Mouse (Mus musculus): Measurements from ENCODE around the gene Trpd52l3. TPM values are rescaled to one million over a fixed set of nuclear protein-coding genes. Genes with fewer than 3 reads are reported as not detected.
"Not testable (repeated sequence)": the region's sequence is repeated elsewhere in the genome, so short reads cannot be mapped to it uniquely, and the experiment has no call there.

Gene Trpd52l3
- not detected in 2 replicates for polyA plus RNA-seq (2012; rRNA removed)

DNA sequence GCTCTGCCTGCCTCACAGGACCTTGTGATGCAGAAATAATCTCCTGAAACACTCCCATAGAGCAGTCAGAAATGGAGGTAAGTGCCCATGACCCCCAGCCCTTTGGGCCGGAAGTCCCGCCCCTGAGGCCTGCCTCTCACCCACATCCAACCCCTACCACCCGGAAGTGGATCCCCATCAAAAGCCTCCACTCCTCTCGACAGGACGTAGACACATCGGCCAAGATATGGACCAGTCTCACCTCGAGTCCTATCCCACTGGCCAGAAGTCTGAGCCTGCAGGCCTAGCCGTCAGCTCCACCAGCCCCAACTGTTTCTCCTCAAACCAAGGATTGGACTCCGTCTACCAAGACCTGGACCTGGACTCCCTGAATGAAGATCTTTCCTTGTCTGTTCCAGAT is at the start of gene Trpd52l3:
TSS of gene Trpd52l3 (plus strand) at position 170 of the 400 bp plus-strand sequence.
- 93% methylated on average over 9 of the region's 9 CpGs for WGBS
- no peak for DNase-seq (ENCODE audit: low read depth, low spot score)

DNA sequence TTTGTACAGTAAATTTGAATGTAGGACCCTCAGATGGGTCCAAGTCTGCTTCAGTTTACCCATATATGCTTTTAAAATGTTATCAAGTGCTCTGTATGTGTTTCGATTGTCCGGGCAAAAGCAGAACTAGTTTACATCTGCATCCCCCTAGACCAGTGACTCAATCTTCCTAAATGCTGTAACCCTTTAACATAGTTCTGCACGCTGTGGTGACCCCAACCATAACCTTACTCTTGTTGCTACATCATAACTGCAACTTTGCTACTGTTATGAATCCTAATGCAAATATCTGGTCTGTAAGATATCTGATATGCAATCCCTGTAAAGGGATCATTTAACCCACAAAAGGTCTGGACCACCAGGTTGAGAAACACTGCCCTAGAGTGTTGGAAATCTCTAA is 49.8 kb upstream of the Trpd52l3 start:
- WGBS = 88% methylated on average over 3 of the region's 3 CpGs
- DNase-seq (ENCODE audit: low read depth, low spot score) = no peak

- WGBS = 81% methylated on average over 2 of the region's 2 CpGs
- no peak for DNase-seq (ENCODE audit: low read depth, low spot score)
Measured at GRCm38 (mm10) chr19:29955454-29955853, 48.1 kb upstream of the Trpd52l3 start.

DNA sequence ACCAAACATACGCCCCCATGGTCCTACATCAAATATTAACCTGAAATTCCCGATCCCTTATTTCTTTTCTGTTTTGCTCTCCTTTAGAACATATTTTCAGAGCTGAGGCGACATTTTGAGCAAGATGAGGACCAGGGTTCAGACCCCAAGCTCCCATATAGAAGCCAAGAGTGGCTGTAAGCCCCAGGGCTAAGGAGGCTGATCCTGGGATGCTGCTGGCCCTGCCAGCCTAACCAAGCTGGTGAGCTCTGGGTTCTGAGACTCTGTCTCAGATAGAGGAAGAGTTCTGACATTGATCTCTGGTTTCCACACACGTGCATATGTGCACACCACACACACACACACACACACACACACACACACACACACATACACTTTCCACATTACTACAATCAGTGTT is 42.7 kb upstream of the Trpd52l3 start:
- 81% methylated on average over 4 of the region's 4 CpGs for WGBS
- no peak for DNase-seq (ENCODE audit: low read depth, low spot score)

GRCm38 (mm10) chr19:29961842-29962241 is 41.7 kb upstream of the Trpd52l3 start:
- no peak for DNase-seq (ENCODE audit: low read depth, low spot score)
- WGBS = 72% methylated on average over 6 of the region's 6 CpGs

- DNase-seq (ENCODE audit: low read depth, low spot score) = no peak
- 78% methylated on average over 2 of the region's 2 CpGs for WGBS
Measured at GRCm38 (mm10) chr19:29963598-29964092, 39.9 kb upstream of the Trpd52l3 start.

GRCm38 (mm10) chr19:29967960-29968359 is 35.6 kb upstream of the Trpd52l3 start:
- WGBS = 33% methylated on average over 3 of the region's 3 CpGs
- DNase-seq (ENCODE audit: low read depth, low spot score) = no peak

DNA sequence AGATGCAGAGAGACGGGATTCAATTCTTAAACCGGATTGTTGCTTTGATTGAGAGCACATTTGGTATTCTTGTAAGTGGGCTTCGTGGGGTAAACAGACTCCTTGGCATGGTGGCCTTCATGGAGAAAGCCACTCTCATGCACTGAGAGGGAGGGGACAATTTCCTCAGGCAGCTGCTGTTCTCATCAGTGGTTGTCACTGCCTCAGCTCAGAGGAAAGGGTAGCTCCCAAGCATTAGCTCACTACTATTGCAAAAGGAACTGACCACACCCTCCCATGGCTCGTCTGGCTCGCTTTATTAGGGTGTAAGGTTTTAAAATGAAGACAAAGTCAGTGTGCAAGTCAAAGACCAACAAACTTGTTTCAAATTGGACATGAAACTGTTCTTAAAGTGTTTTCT is 30.2 kb upstream of the Trpd52l3 start:
- WGBS = 52% methylated on average over 5 of the region's 5 CpGs
- DNase-seq (ENCODE audit: low read depth, low spot score) = no peak

- DNase-seq (ENCODE audit: low read depth, low spot score) = peak; percentile 22
- 46% methylated on average over 2 of the region's 2 CpGs for WGBS
Measured at GRCm38 (mm10) chr19:29978847-29979246, 24.7 kb upstream of the Trpd52l3 start.

DNA sequence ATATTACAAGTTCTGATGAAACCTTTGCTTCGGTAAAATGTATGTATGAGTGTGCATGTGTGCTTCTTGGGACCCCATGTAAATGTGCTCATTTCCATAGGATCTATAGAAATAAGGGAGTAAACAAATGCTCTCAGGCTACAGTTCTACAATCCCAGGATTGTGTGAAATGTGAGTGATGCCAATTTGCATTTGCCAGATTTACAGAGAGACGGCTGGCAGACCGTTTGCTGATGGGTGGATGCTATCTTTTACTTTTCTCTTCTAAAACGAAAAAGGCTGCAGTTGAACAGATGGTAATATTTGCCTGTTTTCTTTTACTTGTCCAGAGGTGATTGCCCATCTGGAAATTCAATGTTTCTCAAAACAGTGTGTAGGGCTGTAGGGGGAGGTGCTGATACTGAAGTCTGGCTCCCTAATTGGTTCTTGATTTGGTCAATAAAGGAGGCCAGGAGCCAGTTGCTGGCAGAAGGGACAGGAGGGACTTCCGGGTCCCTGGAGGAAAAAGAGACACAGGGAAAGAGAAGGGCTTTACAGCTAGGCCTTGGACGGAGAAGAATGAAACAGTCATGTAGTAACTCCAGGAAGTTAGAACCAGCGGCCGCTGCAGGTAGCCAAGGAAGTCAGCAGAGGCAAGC is 24.0 kb upstream of the Trpd52l3 start:
- DNase-seq (ENCODE audit: low read depth, low spot score) = no peak
- 74% methylated on average over 8 of the region's 8 CpGs for WGBS

- DNase-seq (ENCODE audit: low read depth, low spot score) = no peak
- 72% methylated on average over 16 of the region's 16 CpGs for WGBS
Measured at GRCm38 (mm10) chr19:29984208-29985005, 19.2 kb upstream of the Trpd52l3 start.

- WGBS = 81% methylated on average over 12 of the region's 12 CpGs
- no peak for DNase-seq (ENCODE audit: low read depth, low spot score)
Measured at GRCm38 (mm10) chr19:29986464-29987091, 17.0 kb upstream of the Trpd52l3 start.

- no peak for DNase-seq (ENCODE audit: low read depth, low spot score)
- WGBS = 71% methylated on average over 12 of the region's 12 CpGs
Measured at GRCm38 (mm10) chr19:30000406-30001365, 2.9 kb upstream of the Trpd52l3 start.

DNA sequence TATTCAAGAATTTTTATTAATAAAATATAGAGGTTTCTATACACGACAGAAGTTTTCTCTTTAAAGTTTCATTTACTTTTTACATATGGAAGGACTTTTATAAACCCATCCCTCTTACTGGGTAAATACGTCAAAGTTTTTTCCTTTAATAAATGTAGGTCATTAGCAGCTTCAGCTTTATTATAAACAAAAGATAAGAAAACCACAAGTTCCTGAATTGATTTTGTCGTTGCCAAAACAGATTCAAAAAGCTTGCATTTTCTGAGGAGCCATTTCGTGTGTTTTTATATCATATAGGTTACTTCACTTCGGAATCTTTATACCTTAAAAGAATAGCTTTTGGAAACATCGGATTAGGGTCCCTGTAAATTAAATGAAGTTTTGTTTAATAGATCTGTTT is 2.0 kb upstream of the Trpd52l3 start:
- WGBS = 67% methylated on average over 6 of the region's 6 CpGs
- no peak for DNase-seq (ENCODE audit: low read depth, low spot score)

DNA sequence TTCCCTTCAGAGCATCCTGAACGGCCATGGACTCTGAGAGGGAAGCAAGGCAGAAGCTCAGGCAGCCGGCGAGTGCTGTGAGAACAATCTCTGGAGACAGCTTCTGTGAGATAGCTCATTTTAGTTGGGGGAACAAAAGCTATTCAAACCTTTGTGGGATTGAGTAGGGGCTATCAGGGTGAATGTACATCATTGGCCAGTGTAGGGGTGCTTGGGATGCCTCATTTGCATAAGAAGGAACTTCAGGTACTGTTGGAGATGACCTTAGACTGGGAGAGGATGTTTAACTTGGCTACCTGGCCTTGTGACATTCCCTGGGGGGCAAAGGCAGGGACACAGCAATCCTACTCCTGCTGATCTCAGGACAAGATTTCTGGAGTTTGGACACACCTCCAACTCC is 2.8 kb downstream of the Trpd52l3 start:
- no peak for DNase-seq (ENCODE audit: low read depth, low spot score)
- 79% methylated on average over 3 of the region's 3 CpGs for WGBS

DNA sequence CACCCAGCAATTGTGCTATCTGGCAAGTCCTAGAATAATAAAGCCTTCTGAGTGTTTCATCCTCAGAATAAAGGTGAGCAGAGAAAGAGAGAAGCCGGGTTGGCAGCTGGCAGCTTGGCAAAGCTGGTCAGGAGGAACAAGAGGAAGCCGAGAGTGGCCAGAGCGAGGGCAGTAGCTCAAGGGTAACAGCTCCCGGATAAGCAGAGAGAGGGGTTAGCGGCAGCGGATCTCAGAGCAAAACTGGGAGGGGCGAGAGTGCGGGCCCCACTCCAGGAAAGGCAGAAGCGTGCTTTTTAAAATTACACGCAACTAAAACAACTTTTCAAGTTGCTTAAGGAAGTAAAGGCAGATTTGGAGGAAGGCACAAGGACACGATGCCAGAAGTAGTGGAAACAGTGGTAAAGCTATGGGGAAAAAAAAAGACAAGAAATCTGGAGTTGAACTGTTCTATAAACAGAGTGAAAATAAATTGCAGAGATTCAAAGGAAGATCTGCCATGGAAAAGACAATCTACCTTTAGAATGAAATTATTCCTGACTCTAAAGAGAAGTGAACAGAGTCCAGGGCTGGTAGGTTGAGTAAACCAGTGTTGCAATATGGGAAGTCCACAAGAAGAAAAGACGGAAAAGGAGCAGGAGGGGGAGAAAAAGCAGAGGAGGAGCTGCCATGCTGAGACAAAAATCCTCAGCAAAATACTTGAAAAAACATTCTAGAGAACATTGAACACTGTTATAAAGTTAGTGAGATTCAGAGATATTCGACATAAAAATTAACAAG is 7.1 kb downstream of the Trpd52l3 start:
- 36% methylated on average over 13 of the region's 13 CpGs for WGBS
- no peak for DNase-seq (ENCODE audit: low read depth, low spot score)

- WGBS = 80% methylated on average over 3 of the region's 3 CpGs
- DNase-seq (ENCODE audit: low read depth, low spot score) = no peak
Measured at GRCm38 (mm10) chr19:30014331-30014730, 10.7 kb downstream of the Trpd52l3 start.

DNA sequence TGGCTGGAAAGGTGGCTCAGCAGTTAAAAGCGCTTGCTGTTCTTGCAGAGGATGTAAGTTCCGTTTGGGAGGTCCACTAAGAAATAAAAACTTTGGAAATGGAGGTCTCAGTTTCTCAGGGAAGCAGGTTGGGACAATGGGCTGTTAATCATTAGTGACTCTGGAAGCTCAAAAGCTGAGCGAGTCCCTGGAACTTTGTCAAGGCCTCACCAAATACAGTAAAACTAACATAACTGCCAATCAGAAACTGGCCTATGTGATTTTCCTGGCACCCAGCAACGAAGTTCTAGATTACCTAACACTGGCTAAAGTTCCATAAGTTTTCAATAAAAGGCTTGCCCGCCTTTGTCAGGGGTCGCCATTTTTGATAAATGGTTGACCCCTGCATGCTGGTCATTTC is 12.6 kb downstream of the Trpd52l3 start:
- WGBS = 31% methylated on average over 6 of the region's 6 CpGs
- DNase-seq (ENCODE audit: low read depth, low spot score) = no peak

- DNase-seq (ENCODE audit: low read depth, low spot score) = not testable (repeated sequence)
- WGBS = 95% methylated on average over 10 of the region's 10 CpGs
Measured at GRCm38 (mm10) chr19:30023419-30023818, 19.8 kb downstream of the Trpd52l3 start.

Measured in large intestine, adult 2 months (tissue).